Mouse (Mus musculus): ENCODE results near the gene Tnfsf15. TPM values are rescaled to one million over a fixed set of nuclear protein-coding genes. Genes with fewer than 3 reads are reported as not detected.

Tnfsf15 gene
- polyA plus RNA-seq, 1 experiment from 2014 or later = not detected

GRCm38 (mm10) chr4:63703686-63704085, 41.2 kb downstream of the Tnfsf15 start:
- no peak overlapping the region for H3K9ac ChIP-seq (ENCODE audit: low read length)
- DNase-seq (ENCODE audit: low spot score) = no peak
- H3K4me1 ChIP-seq (ENCODE audit: control insufficient read depth, insufficient read depth, low read length) = no peaks in the 10 kb centered on the region
- no peaks in the 10 kb centered on the region for H3K27me3 ChIP-seq (replicated peaks; ENCODE audit: control insufficient read depth, insufficient read depth, low read length)
- WGBS = 95% methylated on average over 2 of the region's 2 CpGs
- no peaks in the 10 kb centered on the region for H3K36me3 ChIP-seq (ENCODE audit: control insufficient read depth, insufficient read depth, low read length)
- no peak overlapping the region for H3K4me2 ChIP-seq (ENCODE audit: low read length)
- H3K9me3 ChIP-seq (replicated peaks; ENCODE audit: control insufficient read depth, low read length) = no peaks in the 10 kb centered on the region
- ATAC-seq = no peak
- H3K4me3 ChIP-seq (ENCODE audit: low read depth, low read length) = no peak overlapping the region
- no peak overlapping the region for H3K27ac ChIP-seq (ENCODE audit: low read depth, low read length)

DNA sequence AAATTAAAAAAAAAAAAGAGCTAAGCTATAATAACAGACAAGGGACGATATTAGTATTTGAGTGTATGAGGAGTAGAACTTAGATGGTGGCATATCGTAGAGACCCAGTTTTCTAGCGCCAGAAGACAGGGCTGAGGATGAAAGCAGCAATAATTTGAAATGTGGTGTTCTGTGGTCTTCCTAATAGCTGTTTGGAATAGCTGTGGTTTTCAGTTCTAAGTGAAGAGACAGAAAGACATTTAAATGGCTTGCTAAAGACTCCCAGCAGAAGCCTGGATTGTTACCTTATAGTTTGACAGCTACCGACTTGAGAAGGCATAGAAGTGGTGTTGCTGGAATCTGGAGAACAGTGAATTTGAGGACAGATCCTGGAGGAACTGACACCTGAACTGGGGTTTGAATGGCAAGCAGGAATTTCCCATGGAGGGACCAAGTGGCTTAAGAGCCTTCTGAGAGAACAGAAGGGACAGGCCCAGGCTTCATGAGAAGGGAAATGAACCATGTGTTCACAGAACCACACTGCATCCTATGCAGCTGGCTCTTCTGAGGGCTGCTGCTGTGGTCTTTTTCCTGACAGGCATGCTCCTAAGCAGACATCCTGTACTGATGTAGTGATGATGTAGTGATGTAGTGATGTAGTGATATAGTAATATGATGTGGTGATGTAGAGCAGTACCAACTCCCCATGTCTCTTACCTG, 42.8 kb downstream of the Tnfsf15 start:
- Histone ChIP-seq H3K4me2 (ENCODE audit: low read length) (no peak overlapping the region), H3K9me3 (replicated peaks; ENCODE audit: control insufficient read depth, low read length) (no peaks in the 10 kb centered on the region), H3K27me3 (replicated peaks; ENCODE audit: control insufficient read depth, insufficient read depth, low read length) (no peaks in the 10 kb centered on the region), H3K27ac (ENCODE audit: low read depth, low read length) (no peak overlapping the region), H3K9ac (ENCODE audit: low read length) (no peak overlapping the region), H3K36me3 (ENCODE audit: control insufficient read depth, insufficient read depth, low read length) (no peaks in the 10 kb centered on the region), H3K4me1 (ENCODE audit: control insufficient read depth, insufficient read depth, low read length) (no peaks in the 10 kb centered on the region), H3K4me3 (ENCODE audit: low read depth, low read length) (no peak overlapping the region)
- no peak for DNase-seq (ENCODE audit: low spot score)
- WGBS = 93% methylated on average over 4 of the region's 4 CpGs
- no peak for ATAC-seq

DNA sequence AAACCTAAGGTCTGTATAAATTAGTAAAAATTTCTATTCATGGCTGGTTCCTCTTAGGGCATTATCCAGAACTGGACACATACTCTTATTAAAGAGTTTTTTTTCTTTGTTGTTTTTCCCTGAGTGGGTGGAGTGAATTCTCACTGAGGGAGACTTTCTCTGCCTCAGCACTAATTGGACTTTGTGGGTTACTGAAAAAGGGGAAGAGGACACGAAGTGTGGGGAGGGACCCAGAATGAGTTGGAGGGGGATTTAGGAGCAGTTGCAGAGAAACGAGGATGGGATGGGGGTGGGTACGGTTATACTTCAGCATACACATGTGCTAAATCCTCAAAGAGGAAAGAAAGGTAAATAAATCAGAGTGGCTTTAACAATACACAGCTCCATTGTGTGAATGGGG, 45.2 kb downstream of the Tnfsf15 start:
- no peaks in the 10 kb centered on the region for H3K9me3 ChIP-seq (replicated peaks; ENCODE audit: control insufficient read depth, low read length)
- no peaks in the 10 kb centered on the region for H3K27me3 ChIP-seq (replicated peaks; ENCODE audit: control insufficient read depth, insufficient read depth, low read length)
- H3K4me1 ChIP-seq (ENCODE audit: control insufficient read depth, insufficient read depth, low read length) = no peaks in the 10 kb centered on the region
- H3K4me2 ChIP-seq (ENCODE audit: low read length) = no peak overlapping the region
- H3K27ac ChIP-seq (ENCODE audit: low read depth, low read length) = no peak overlapping the region
- ATAC-seq (no peak), DNase-seq (ENCODE audit: low spot score) (no peak)
- H3K4me3 ChIP-seq (ENCODE audit: low read depth, low read length) = no peak overlapping the region
- no peaks in the 10 kb centered on the region for H3K36me3 ChIP-seq (ENCODE audit: control insufficient read depth, insufficient read depth, low read length)
- WGBS = 44% methylated on average over 3 of the region's 3 CpGs
- H3K9ac ChIP-seq (ENCODE audit: low read length) = no peak overlapping the region

GRCm38 (mm10) chr4:63696921-63697320, 48.0 kb downstream of the Tnfsf15 start:
- H3K9me3 ChIP-seq (replicated peaks; ENCODE audit: control insufficient read depth, low read length) = no peaks in the 10 kb centered on the region
- H3K27ac ChIP-seq (ENCODE audit: low read depth, low read length) = no peak overlapping the region
- H3K9ac ChIP-seq (ENCODE audit: low read length) = no peak overlapping the region
- WGBS = 92% methylated on average over 4 of the region's 4 CpGs
- no peak overlapping the region for H3K4me2 ChIP-seq (ENCODE audit: low read length)
- ATAC-seq = no peak
- no peak overlapping the region for H3K4me3 ChIP-seq (ENCODE audit: low read depth, low read length)
- no peaks in the 10 kb centered on the region for H3K36me3 ChIP-seq (ENCODE audit: control insufficient read depth, insufficient read depth, low read length)
- no peaks in the 10 kb centered on the region for H3K4me1 ChIP-seq (ENCODE audit: control insufficient read depth, insufficient read depth, low read length)
- no peaks in the 10 kb centered on the region for H3K27me3 ChIP-seq (replicated peaks; ENCODE audit: control insufficient read depth, insufficient read depth, low read length)
- no peak for DNase-seq (ENCODE audit: low spot score)

- Histone ChIP-seq H3K4me1 (ENCODE audit: control insufficient read depth, insufficient read depth, low read length) (no peaks in the 10 kb centered on the region), H3K9me3 (replicated peaks; ENCODE audit: control insufficient read depth, low read length) (no peaks in the 10 kb centered on the region), H3K27me3 (replicated peaks; ENCODE audit: control insufficient read depth, insufficient read depth, low read length) (no peaks in the 10 kb centered on the region), H3K27ac (ENCODE audit: low read depth, low read length) (no peak overlapping the region), H3K36me3 (ENCODE audit: control insufficient read depth, insufficient read depth, low read length) (no peaks in the 10 kb centered on the region), H3K9ac (ENCODE audit: low read length) (no peak overlapping the region), H3K4me3 (ENCODE audit: low read depth, low read length) (no peak overlapping the region), H3K4me2 (ENCODE audit: low read length) (no peak overlapping the region)
- ATAC-seq (no peak), DNase-seq (ENCODE audit: low spot score) (no peak)
These were observed 52.6 kb downstream of the Tnfsf15 start for GRCm38 (mm10) chr4:63692351-63692750.

GRCm38 (mm10) chr4:63687429-63687828, 57.5 kb downstream of the Tnfsf15 start:
- ATAC-seq = no peak
- Histone ChIP-seq H3K4me2 (ENCODE audit: low read length) (no peak overlapping the region), H3K27me3 (replicated peaks; ENCODE audit: control insufficient read depth, insufficient read depth, low read length) (no peaks in the 10 kb centered on the region), H3K36me3 (ENCODE audit: control insufficient read depth, insufficient read depth, low read length) (no peaks in the 10 kb centered on the region), H3K9me3 (replicated peaks; ENCODE audit: control insufficient read depth, low read length) (no peaks in the 10 kb centered on the region), H3K4me3 (ENCODE audit: low read depth, low read length) (no peak overlapping the region), H3K27ac (ENCODE audit: low read depth, low read length) (no peak overlapping the region), H3K9ac (ENCODE audit: low read length) (no peak overlapping the region), H3K4me1 (ENCODE audit: control insufficient read depth, insufficient read depth, low read length) (no peaks in the 10 kb centered on the region)
- 85% methylated on average over 8 of the region's 8 CpGs for WGBS
- no peak for DNase-seq (ENCODE audit: low spot score)

DNA sequence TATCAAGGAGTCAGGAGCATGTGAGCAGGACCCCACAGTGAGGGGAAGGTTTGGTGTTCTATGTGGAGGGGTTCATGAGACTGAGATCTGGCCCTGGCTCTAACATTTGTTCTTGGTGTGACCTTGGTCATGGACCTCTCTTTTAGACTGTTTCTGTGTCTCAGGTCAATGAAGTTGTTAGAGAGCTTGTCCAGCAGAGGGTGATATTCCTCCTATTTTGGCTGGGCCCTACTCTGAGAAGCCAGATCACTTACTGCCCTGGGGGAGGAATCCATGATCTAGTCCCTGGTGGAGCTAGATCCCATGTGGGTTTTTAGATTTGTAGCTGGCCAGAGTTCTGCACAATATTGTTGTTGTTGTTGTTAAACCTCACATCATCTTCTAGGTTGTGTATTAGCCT, 58.8 kb downstream of the Tnfsf15 start:
- no peak overlapping the region for H3K27ac ChIP-seq (ENCODE audit: low read depth, low read length)
- no peak overlapping the region for H3K4me2 ChIP-seq (ENCODE audit: low read length)
- H3K9me3 ChIP-seq (replicated peaks; ENCODE audit: control insufficient read depth, low read length) = no peaks in the 10 kb centered on the region
- H3K9ac ChIP-seq (ENCODE audit: low read length) = no peak overlapping the region
- H3K27me3 ChIP-seq (replicated peaks; ENCODE audit: control insufficient read depth, insufficient read depth, low read length) = no peaks in the 10 kb centered on the region
- H3K4me1 ChIP-seq (ENCODE audit: control insufficient read depth, insufficient read depth, low read length) = no peaks in the 10 kb centered on the region
- DNase-seq (ENCODE audit: low spot score) (peak; percentile 25), ATAC-seq (no peak)
- no peaks in the 10 kb centered on the region for H3K36me3 ChIP-seq (ENCODE audit: control insufficient read depth, insufficient read depth, low read length)
- no peak overlapping the region for H3K4me3 ChIP-seq (ENCODE audit: low read depth, low read length)

- no peak overlapping the region for H3K27ac ChIP-seq (ENCODE audit: low read depth, low read length)
- H3K36me3 ChIP-seq (ENCODE audit: control insufficient read depth, insufficient read depth, low read length) = no peaks in the 10 kb centered on the region
- no peaks in the 10 kb centered on the region for H3K9me3 ChIP-seq (replicated peaks; ENCODE audit: control insufficient read depth, low read length)
- DNase-seq (ENCODE audit: low spot score) (no peak), ATAC-seq (no peak)
- H3K4me1 ChIP-seq (ENCODE audit: control insufficient read depth, insufficient read depth, low read length) = no peaks in the 10 kb centered on the region
- H3K27me3 ChIP-seq (replicated peaks; ENCODE audit: control insufficient read depth, insufficient read depth, low read length) = no peaks in the 10 kb centered on the region
- no peak overlapping the region for H3K4me3 ChIP-seq (ENCODE audit: low read depth, low read length)
- no peak overlapping the region for H3K4me2 ChIP-seq (ENCODE audit: low read length)
- H3K9ac ChIP-seq (ENCODE audit: low read length) = no peak overlapping the region
- WGBS = 67% methylated on average over 4 of the region's 4 CpGs
These were observed 59.7 kb downstream of the Tnfsf15 start for GRCm38 (mm10) chr4:63685253-63685525.

DNA sequence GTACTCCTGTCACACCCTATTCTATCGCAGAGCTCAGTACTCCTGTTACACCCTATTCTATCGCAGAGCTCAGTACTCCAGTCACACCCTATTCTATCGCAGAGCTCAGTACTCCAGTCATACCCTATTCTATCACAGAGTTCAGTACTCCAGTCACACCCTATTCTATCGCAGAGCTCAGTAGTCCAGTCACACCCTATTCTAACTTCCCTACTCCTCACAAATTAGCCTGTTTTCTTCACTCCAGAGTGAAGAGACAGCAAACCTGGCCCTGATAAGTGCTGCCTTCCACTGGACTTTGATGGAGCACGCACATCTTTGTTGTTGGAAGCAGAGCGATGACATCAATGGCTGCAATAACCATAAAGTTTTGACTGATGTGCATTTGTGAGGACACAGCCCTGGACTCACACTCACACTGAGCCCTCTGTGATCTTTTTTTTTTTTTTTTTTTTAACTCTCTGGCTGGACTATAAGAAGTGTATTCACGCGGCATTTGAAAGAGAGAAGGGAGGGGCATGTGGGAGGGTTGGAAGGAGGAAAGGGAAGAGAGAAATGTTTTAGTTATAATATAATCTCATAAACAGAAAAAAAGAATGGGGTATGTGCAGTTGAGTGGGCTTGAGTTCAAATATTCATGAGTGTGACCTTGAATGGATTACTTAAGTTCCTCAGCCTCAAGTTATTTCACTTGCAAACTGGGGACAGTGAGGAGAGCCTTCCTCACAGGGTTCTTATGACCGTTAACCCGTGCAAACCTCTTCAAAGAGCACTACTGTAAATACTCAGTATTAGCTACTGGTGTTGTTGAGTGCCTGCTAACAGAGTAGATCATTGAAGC, 60.3 kb downstream of the Tnfsf15 start:
- H3K4me2 ChIP-seq (ENCODE audit: low read length) = no peak overlapping the region
- H3K9me3 ChIP-seq (replicated peaks; ENCODE audit: control insufficient read depth, low read length) = no peaks in the 10 kb centered on the region
- H3K27me3 ChIP-seq (replicated peaks; ENCODE audit: control insufficient read depth, insufficient read depth, low read length) = no peaks in the 10 kb centered on the region
- H3K4me1 ChIP-seq (ENCODE audit: control insufficient read depth, insufficient read depth, low read length) = no peaks in the 10 kb centered on the region
- ATAC-seq (no peak), DNase-seq (ENCODE audit: low spot score) (no peak)
- no peak overlapping the region for H3K27ac ChIP-seq (ENCODE audit: low read depth, low read length)
- no peak overlapping the region for H3K4me3 ChIP-seq (ENCODE audit: low read depth, low read length)
- 88% methylated on average over 10 of the region's 10 CpGs for WGBS
- H3K36me3 ChIP-seq (ENCODE audit: control insufficient read depth, insufficient read depth, low read length) = no peaks in the 10 kb centered on the region
- H3K9ac ChIP-seq (ENCODE audit: low read length) = no peak overlapping the region
